Mouse (Mus musculus) left cerebral cortex, postnatal 10 days (tissue): ENCODE data around the gene Lix1. TPM values are rescaled to one million over a fixed set of nuclear protein-coding genes. Genes with fewer than 3 reads are reported as not detected.

ENCODE experiments used
- DNase-seq, 2 experiments: peaks; one replicate each; pipeline ENCODE4 v3.0.0; 2021 to 2022; ENCODE audit warnings: low spot score in 2 of 2, mixed read lengths in 1 of 2; ENCODE audit errors: extremely low spot score in 1 of 2
- intact Hi-C: fragments of 180-260 bp; cut with DNase I; formaldehyde crosslinking; loops from one replicate; pipeline ENCODE4 v1.15.1; 2025
- total RNA-seq, 2 experiments: library from RNA; stranded (reverse); gene quantifications; 2 replicates each; pipeline ENCODE4 v1.2.3; 2021

The Lix1 gene
- 10 to 100 TPM; 62.9 to 65.4 TPM for total RNA-seq

DNA sequence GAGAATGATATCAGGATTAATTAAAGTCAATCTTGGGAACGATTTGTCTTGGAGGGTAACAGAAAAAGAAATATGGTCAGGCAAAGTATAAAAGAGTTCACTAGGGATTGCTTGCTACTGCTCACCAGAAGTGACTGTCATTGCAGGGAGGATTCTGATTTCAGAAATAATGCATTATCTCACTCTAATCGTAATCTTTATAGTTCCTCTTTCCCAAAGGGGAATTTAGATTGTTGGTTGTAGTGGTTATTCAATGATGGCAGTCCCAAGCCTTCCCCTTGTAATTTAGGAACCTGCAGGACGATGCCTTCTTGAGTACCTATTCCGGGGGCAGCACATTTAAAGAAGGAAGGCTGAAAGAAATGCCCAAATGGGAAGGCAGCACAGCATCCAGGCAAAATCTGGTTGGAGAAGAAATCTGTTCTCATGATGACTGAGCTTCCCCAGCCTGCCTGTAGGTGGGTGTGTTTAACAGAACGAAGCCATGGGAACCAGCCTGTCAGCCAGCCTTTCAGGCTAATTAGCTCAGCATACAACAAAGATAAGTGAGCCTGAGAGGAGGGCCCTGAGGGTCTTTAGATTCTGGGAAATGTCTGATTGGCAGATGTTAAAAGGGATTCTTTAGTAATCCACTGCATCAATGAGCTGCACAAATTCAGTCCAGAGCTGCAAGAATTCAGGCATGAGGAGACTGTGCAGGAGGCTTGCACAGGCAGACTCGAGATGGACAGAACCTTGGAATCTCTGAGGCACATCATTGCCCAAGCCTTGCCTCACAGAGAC is at the start of gene Lix1:
Gene Lix1 (plus strand): TSS at position 451 of the 783 bp plus-strand sequence.
- DNase-seq, result peak; percentile 68 to 86
- intact Hi-C loops, result loop anchor here (5.0 kb wide), 1 partner anchor 45 kb away; no protein-coding TSS in a partner anchor

- no peak for DNase-seq
- intact Hi-C loops, result no loop called here
These were observed 28.9 kb upstream of the Lix1 start for GRCm38 (mm10) chr17:17373550-17373917.

DNA sequence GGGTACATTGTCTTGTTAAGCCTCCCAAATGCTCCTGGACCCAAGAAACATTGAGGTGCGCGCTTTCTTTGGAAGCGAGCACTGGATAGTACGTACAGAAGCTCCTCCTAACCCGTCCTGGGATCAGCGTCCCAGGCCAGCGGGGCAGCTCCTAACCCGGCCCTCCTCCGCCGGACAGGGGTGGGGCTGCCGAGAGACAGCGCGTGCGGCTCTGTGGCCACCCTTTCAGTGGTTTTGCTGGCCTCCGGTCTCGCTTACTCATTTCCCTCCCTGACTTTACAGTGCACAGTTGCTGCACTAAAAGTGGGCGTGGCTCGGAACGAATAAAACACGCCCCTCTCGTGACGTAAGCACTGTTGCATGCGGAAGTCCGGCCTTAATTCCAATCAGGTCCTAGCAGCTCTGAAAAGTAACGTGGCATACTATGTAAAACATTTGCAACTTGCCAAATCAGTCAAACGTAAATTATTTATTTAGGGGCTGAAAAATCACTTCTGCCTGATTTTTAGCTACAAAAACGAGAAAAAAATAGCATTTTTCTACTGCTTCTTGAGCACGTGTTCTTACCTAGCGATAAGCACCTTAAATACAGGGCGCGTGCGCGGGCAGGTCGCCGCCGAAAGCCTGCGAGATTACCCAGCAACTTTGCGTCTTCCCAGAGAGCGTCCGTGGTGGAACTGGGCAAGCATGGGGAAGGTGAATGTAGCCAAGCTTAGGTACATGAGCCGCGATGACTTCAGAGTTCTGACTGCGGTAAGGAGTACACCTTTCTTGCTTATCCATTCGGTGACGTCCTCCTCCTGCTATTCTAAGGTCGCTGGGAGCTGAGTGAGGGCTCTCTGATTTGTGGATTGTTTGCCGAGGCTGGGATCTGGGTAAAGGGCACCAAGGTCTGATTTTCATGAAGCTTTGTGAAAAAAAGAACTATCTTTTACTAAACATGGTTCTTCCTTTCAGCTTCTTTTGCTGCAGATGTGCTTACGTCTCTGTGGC is 28.3 kb upstream of the Lix1 start, which contains the start of gene Riok2:
Gene Riok2 (plus strand): TSS at position 392 of the 993 bp plus-strand sequence.
- intact Hi-C loops, result no loop called here
- DNase-seq, result peak; percentile 93 to 96

DNA sequence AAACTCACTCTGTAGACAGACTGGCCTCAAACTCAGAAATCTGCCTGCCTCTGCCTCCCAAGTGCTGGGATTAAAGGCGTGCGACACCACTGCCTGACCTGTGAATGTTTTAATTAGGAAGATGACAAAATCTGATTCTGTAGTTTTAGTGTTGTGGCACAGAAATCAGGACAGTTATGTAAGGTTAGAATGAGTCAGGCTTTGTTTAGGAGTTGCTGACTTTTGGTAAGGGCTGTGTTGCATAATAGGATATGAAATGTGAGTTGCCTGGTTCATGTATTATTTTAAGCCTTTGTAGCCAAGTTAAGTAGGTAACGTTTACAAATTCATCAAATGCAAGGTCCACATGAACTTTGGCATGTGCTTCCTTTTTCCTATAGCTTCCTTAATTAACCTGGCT is 26.9 kb upstream of the Lix1 start:
- intact Hi-C loops, result no loop called here
- DNase-seq, result no peak

- intact Hi-C loops, result no loop called here
These were observed 18.8 kb upstream of the Lix1 start for GRCm38 (mm10) chr17:17383703-17384102.

GRCm38 (mm10) chr17:17384502-17384901 is 18.0 kb upstream of the Lix1 start:
- intact Hi-C loops, result no loop called here
- DNase-seq, result no peak

More at GRCm38 (mm10) chr17:17383703-17384102, 18.8 kb upstream of the Lix1 start:
- no peak for DNase-seq

- no peak for DNase-seq
- intact Hi-C loops, result no loop called here
These were observed 16.4 kb upstream of the Lix1 start for GRCm38 (mm10) chr17:17386117-17386516.

- intact Hi-C loops, result loop anchor here (5.0 to 10.0 kb wide), 4 partner anchors 173 to 360 kb away; partner anchors contain the start of gene Lnpep
- no peak for DNase-seq
These were observed 10.6 kb upstream of the Lix1 start for GRCm38 (mm10) chr17:17391823-17392222.

DNA sequence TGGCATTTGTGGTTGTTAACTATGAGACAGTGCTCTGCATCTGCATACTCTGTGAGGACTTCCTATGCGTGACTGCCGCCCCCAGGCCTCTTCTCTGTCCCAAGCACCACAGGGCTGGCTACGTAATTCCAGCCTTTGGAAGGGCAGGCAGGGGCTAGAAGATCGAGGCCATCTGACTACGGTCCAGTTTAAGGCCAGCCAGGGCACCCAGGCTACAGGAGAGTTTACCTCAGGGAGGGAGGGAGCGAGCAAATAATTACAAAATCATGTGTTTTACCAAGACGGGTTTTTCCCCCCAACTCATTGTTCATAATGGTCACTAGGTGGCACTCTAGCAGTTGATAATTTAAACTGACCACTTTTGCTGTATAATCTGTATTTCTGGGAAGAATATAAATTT is 9.6 kb upstream of the Lix1 start:
- no peak for DNase-seq
- intact Hi-C loops, result loop anchor here (5.0 to 10.0 kb wide), 4 partner anchors 172 to 359 kb away; partner anchors contain the start of gene Lnpep

DNA sequence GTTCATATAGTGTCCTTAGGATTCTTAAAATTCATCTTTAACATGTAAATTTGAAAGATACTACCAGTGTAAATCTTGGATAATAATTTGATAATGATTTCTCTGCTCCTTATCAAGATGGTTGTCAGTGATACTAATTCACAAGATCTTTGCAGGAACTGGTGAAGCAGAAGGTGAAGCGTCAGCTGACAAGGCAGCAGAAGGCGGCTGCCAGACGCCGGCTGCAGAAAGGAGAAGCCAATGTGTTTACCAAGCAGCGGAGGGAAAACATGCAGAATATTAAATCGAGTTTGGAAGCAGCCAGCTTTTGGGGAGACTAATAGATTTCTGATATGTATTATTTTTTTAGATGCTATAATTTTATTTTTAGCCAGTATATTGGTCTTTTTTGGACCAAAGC is 9.2 kb upstream of the Lix1 start:
- DNase-seq, result no peak
- intact Hi-C loops, result loop anchor here (5.0 to 10.0 kb wide), 4 partner anchors 172 to 359 kb away; partner anchors contain the start of gene Lnpep

DNA sequence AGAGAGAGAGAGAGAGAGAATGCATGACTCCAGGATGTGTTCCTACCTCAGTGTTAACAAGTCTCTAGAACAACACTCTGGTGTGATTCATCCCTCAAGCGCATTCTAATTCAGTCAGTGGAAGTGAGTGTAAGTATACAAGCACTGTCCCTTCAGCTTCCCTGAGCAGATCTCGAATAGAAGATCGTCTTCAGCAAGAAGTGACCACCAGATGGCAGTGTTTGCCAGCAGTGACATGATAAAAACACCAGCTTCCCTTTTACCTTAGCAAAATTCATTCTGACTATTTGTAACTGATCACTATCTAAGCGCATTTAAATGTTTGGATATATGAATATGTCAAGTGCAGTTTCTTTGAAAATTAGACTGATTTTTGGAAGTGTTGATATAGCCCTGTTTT is 8.1 kb upstream of the Lix1 start:
- intact Hi-C loops, result loop anchor here (5.0 to 10.0 kb wide), 4 partner anchors 170 to 358 kb away; partner anchors contain the start of gene Lnpep
- DNase-seq, result peak; percentile 81 to 83

DNA sequence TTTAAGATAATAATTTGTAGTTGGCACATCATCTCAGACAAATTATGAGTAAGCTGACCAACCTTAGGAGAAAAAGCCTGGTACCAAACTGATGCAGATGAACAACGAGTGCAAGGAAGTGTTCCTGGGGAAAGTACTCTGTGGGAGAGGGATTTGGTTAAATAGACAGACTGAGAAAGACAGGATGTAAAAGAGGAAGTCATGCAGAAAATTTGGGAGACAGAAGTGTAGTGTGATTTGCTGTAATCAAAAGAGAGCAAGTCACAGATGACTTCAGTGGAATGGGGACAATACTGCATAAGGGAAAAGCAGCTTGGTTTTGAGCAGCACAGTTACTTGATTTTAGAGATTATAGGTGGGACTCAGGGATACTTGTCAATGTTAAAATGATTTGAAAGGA is 5.6 kb upstream of the Lix1 start:
- intact Hi-C loops, result loop anchor here (10.0 kb wide), 1 partner anchor 168 kb away; no protein-coding TSS in a partner anchor
- DNase-seq, result no peak

GRCm38 (mm10) chr17:17398664-17399063 is 3.8 kb upstream of the Lix1 start:
- no peak for DNase-seq
- intact Hi-C loops, result loop anchor here (10.0 kb wide), 1 partner anchor 166 kb away; no protein-coding TSS in a partner anchor

- intact Hi-C loops, result loop anchor here (5.0 kb wide), 1 partner anchor 44 kb away; no protein-coding TSS in a partner anchor
- no peak for DNase-seq
These were observed 566 bp downstream of the Lix1 start for GRCm38 (mm10) chr17:17403038-17403437.

DNA sequence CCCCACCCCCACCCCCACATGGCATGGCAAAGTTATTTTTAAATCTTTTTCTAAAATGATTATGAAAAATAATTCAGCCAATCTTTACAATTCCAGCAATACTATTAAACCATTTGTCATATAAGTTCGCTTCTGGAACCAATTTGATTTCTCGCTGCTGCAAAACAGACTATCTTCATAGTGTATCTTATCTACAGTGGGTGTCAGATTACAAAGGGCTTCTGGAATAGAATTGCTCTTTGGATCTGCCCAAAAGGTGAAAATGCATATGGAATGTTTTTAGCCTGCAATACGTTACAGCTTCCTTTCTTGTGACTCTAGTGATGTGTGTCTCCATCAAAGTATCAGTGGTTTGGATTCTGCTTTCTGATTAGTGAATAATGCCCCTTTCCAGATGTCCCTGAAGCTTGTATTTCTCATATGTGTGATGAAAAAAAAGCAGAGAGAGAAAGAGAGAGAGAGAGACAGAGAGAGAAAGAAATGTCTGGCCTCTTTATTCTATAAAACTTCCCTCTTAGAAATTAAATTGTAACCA is 1.2 kb downstream of the Lix1 start:
- DNase-seq, result no peak
- intact Hi-C loops, result loop anchor here (5.0 kb wide), 1 partner anchor 44 kb away; no protein-coding TSS in a partner anchor

- peak in 1 of 2 experiments; percentile 42 for DNase-seq
- intact Hi-C loops, result loop anchor here (5.0 kb wide), 1 partner anchor 42 kb away; no protein-coding TSS in a partner anchor
These were observed 2.5 kb downstream of the Lix1 start for GRCm38 (mm10) chr17:17404811-17405544.

- DNase-seq, result no peak
- intact Hi-C loops, result no loop called here
These were observed 3.1 kb downstream of the Lix1 start for GRCm38 (mm10) chr17:17405606-17406005.

DNA sequence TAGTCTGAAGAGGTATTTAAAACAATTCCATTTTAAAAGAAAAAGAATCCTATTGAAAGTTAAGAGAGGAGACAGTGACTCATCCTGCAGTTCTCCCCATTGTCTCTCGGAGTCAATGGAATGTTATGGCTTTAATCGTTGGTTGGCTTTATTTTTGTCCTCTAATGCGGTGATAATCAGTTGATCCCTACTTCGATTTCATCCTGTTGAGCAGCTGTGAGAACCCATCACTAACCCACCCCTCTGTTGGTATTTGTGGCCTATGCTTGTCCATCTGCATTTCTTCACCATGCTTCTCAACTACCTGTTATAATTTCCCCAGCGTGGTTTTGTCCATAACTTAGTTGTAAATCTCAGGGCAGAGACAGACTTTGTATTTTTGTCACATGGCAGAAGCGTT is 5.7 kb downstream of the Lix1 start:
- no peak for DNase-seq
- intact Hi-C loops, result no loop called here
